Comparison of ENCODE assay signal across 28 mouse cellular contexts in the genomic region with DNA sequence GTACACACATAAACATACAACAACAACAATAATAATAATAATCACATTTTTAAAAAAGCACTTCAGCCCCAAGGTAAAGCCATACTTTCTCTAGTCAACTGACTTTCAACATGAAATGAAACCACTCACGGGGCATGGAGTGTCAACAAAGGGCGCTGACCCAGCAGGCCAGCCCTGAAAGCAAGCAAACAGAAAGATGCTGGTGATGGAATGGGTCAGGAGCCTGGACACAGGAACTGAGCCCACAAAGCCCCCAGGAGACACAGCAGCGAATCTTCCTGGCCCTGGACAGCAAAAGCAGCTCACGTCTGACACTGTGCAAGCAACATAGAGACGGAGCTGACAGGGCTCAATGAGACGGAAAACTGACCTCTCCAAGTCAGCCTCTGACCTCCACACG. TPM values are rescaled to one million over a fixed set of nuclear protein-coding genes. Genes with fewer than 3 reads are reported as not detected.
DNase-seq lines count a peak whose midpoint lies in the region; ATAC-seq and TF ChIP-seq lines count a peak whose summit lies in the region.
"Had no signal": no experiment of that assay in that cellular context is flagged by ENCODE, and none has a peak within 500 bp of the region (broad histone marks: within the 10 kb centered on the region; RNA-seq: fewer than 3 reads in every experiment).

No protein-coding gene starts in this region.

- peaks cover 6% of the 10 kb centered on the region; the same call in 1 of the 2 replicates for H3K36me3 ChIP-seq in forebrain, embryonic 15.5 days
- H3K36me3 ChIP-seq in forebrain, postnatal 0 days (ENCODE audit: insufficient read depth): peaks cover 21% of the 10 kb centered on the region
- H3K36me3 ChIP-seq in liver, embryonic 12.5 days: peaks cover 24% of the 10 kb centered on the region
- H3K36me3 ChIP-seq in neural tube, embryonic 13.5 days: peaks cover 22% of the 10 kb centered on the region
- peaks cover 15% of the 10 kb centered on the region for H3K36me3 ChIP-seq in neural tube, embryonic 15.5 days

- DNase-seq in forebrain, postnatal 0 days: no peak
- DNase-seq in liver: no peak
- DNase-seq in left cerebral cortex, postnatal 36 days (ENCODE audit: low spot score in 2 of 2): no peak
- DNase-seq: adrenal gland, postnatal 14 days; cerebellum, adult 11 months; cerebellum, adult 9-10 months; cerebellum, postnatal 36 days; embryo, embryonic 11 days; heart, adult 2 months; heart, postnatal 14 days; kidney, adult 18-20 months; kidney, postnatal 25 days; left cerebral cortex, postnatal 4 days; right cerebral cortex, postnatal 4 days; thymus, adult 18-20 months; thymus, postnatal 25 days had no signal

- no peak for TF ChIP-seq CTCF in forebrain, postnatal 0 days (IDR thresholded peaks at IDR 0.05; ENCODE audit: low read depth)

- peaks cover 76% of the 10 kb centered on the region for H3K4me1 ChIP-seq in forebrain, embryonic 15.5 days
- H3K4me1 ChIP-seq in forebrain, postnatal 0 days (ENCODE audit: insufficient read depth): peaks cover 14% of the 10 kb centered on the region; the same call in 1 of the 2 replicates
- H3K4me1 ChIP-seq in liver, embryonic 12.5 days: peaks cover 70% of the 10 kb centered on the region
- peaks cover 78% of the 10 kb centered on the region for H3K4me1 ChIP-seq in neural tube, embryonic 13.5 days (replicated peaks)
- H3K4me1 ChIP-seq in neural tube, embryonic 15.5 days: peaks cover 64% of the 10 kb centered on the region

- H3K27ac ChIP-seq in forebrain, embryonic 15.5 days (replicated peaks): 0 out of 2 replicates have a peak overlapping the region, but pooled peaks have one; percentile 20
- no peak overlapping the region for H3K27ac ChIP-seq in forebrain, postnatal 0 days (ENCODE audit: low read depth, low read length)
- H3K27ac ChIP-seq in liver, embryonic 12.5 days: 0 out of 2 replicates have a peak overlapping the region, but pooled peaks have one; percentile 33
- peak overlapping the region; percentile 15; the same call in 1 of the 2 replicates for H3K27ac ChIP-seq in neural tube, embryonic 13.5 days (replicated peaks)
- no peak overlapping the region for H3K27ac ChIP-seq in neural tube, embryonic 15.5 days (replicated peaks)
- H3K27ac ChIP-seq: embryonic facial prominence, embryonic 12.5 days; heart, adult 2 months; hindbrain, embryonic 15.5 days; kidney, embryonic 15.5 days; layer of hippocampus, adult 2 months; lung, embryonic 15.5 days; stomach, postnatal 0 days had no signal

- 82% methylated on average over 7 of the region's 7 CpGs for WGBS in forebrain, embryonic 15.5 days
- WGBS in forebrain, postnatal 0 days: 82% methylated on average over 7 of the region's 7 CpGs
- 71% methylated on average over 7 of the region's 7 CpGs for WGBS in liver, embryonic 12.5 days (ENCODE audit: insufficient replicate concordance)
- WGBS in neural tube, embryonic 13.5 days: 52% methylated on average over 7 of the region's 7 CpGs
- 60% methylated on average over 7 of the region's 7 CpGs for WGBS in neural tube, embryonic 15.5 days

- H3K27me3 ChIP-seq in forebrain, embryonic 15.5 days: no peaks in the 10 kb centered on the region
- H3K27me3 ChIP-seq in forebrain, postnatal 0 days (ENCODE audit: insufficient read depth, low read length): no peaks in the 10 kb centered on the region
- H3K27me3 ChIP-seq in liver, embryonic 12.5 days (replicated peaks): no peaks in the 10 kb centered on the region
- H3K27me3 ChIP-seq in neural tube, embryonic 13.5 days: no peaks in the 10 kb centered on the region
- H3K27me3 ChIP-seq in neural tube, embryonic 15.5 days (replicated peaks): no peaks in the 10 kb centered on the region
- H3K27me3 ChIP-seq: embryonic facial prominence, embryonic 12.5 days; hindbrain, embryonic 15.5 days; kidney, embryonic 15.5 days; lung, embryonic 15.5 days; midbrain, embryonic 12.5 days had no signal

- ATAC-seq in forebrain, embryonic 15.5 days (replicated peaks): no peak
- no peak for ATAC-seq in forebrain, postnatal 0 days
- ATAC-seq in liver, embryonic 12.5 days: no peak
- no peak for ATAC-seq in neural tube, embryonic 13.5 days (ENCODE audit: low read depth)
- no peak for ATAC-seq in neural tube, embryonic 15.5 days (ENCODE audit: low FRiP score)
- ATAC-seq: CD4-positive, CD25-positive, alpha-beta regulatory T cell, adult 4 months had no signal

- no peak overlapping the region for H3K4me2 ChIP-seq in forebrain, embryonic 15.5 days (replicated peaks)
- no peak overlapping the region for H3K4me2 ChIP-seq in forebrain, postnatal 0 days (ENCODE audit: low read depth)
- H3K4me2 ChIP-seq in liver, embryonic 12.5 days: peak overlapping the region; percentile 5; the same call in 1 of the 2 replicates
- H3K4me2 ChIP-seq in neural tube, embryonic 13.5 days: no peak overlapping the region
- no peak overlapping the region for H3K4me2 ChIP-seq in neural tube, embryonic 15.5 days
- H3K4me2 ChIP-seq: embryonic facial prominence, embryonic 12.5 days; hindbrain, embryonic 15.5 days; kidney, embryonic 15.5 days; lung, embryonic 15.5 days; midbrain, embryonic 12.5 days had no signal

- intact Hi-C loops in left cerebral cortex, postnatal 36 days (cut with DNase I): no loop called here

- no peak overlapping the region for H3K9ac ChIP-seq in forebrain, embryonic 15.5 days (replicated peaks)
- no peak overlapping the region for H3K9ac ChIP-seq in forebrain, postnatal 0 days
- H3K9ac ChIP-seq in liver, embryonic 12.5 days: no peak overlapping the region
- peak overlapping the region; percentile 34; the same call in 1 of the 2 replicates for H3K9ac ChIP-seq in neural tube, embryonic 13.5 days
- no peak overlapping the region for H3K9ac ChIP-seq in neural tube, embryonic 15.5 days (replicated peaks)
- H3K9ac ChIP-seq: embryonic facial prominence, embryonic 12.5 days; hindbrain, embryonic 15.5 days; kidney, embryonic 15.5 days; lung, embryonic 15.5 days; midbrain, embryonic 12.5 days had no signal

- H3K9me3 ChIP-seq in forebrain, embryonic 15.5 days: no peaks in the 10 kb centered on the region
- no peaks in the 10 kb centered on the region for H3K9me3 ChIP-seq in forebrain, postnatal 0 days (ENCODE audit: low read length)
- H3K9me3 ChIP-seq in liver, embryonic 12.5 days (replicated peaks): no peaks in the 10 kb centered on the region
- H3K9me3 ChIP-seq in neural tube, embryonic 13.5 days: no peaks in the 10 kb centered on the region
- no peaks in the 10 kb centered on the region for H3K9me3 ChIP-seq in neural tube, embryonic 15.5 days (replicated peaks)
- H3K9me3 ChIP-seq: embryonic facial prominence, embryonic 12.5 days; hindbrain, embryonic 15.5 days; kidney, embryonic 15.5 days; lung, embryonic 15.5 days; midbrain, embryonic 12.5 days had no signal

- H3K4me3 ChIP-seq in forebrain, embryonic 15.5 days: no peak overlapping the region
- no peak overlapping the region for H3K4me3 ChIP-seq in forebrain, postnatal 0 days (ENCODE audit: low read depth, low read length)
- H3K4me3 ChIP-seq in liver, embryonic 12.5 days: no peak overlapping the region
- H3K4me3 ChIP-seq in neural tube, embryonic 13.5 days: no peak overlapping the region
- H3K4me3 ChIP-seq in neural tube, embryonic 15.5 days (replicated peaks): no peak overlapping the region
- H3K4me3 ChIP-seq: embryonic facial prominence, embryonic 12.5 days; heart, adult 2 months; hindbrain, embryonic 15.5 days; kidney, embryonic 15.5 days; layer of hippocampus, adult 2 months; lung, embryonic 15.5 days; midbrain, embryonic 12.5 days had no signal

RNA-seq across cellular contexts. Expression of a gene that starts 23.8 kb away (rescaled TPM):
- 221 and 224 TPM in 2 replicates for polyA plus RNA-seq in forebrain, embryonic 15.5 days (2015; fragmentation: Nextera tagmentation; extraction: Ambion mirVana)
- 159 and 178 TPM in 2 replicates for total RNA-seq in forebrain, postnatal 0 days (2014; rRNA removed)
- polyA plus RNA-seq in forebrain, postnatal 0 days (2015; fragmentation: Nextera tagmentation; extraction: Ambion mirVana): 148 and 167 TPM in 2 replicates
- 78.7 and 78.8 TPM in 2 replicates for polyA plus RNA-seq in liver, embryonic 12.5 days (2016; fragmentation: Nextera tagmentation; extraction: Ambion mirVana)
- polyA plus RNA-seq in neural tube, embryonic 13.5 days (2015; fragmentation: Nextera tagmentation; extraction: Ambion mirVana): 183 and 200 TPM in 2 replicates
- 160 and 162 TPM in 2 replicates for polyA plus RNA-seq in neural tube, embryonic 15.5 days (2015; fragmentation: Nextera tagmentation; extraction: Ambion mirVana)
- total RNA-seq in left cerebral cortex, postnatal 36 days (2021): 10 to 100 TPM; 73.7 to 87.8 TPM

RNA-seq across cellular contexts. Expression of a gene that starts 52.3 kb away (rescaled TPM):
- polyA plus RNA-seq in forebrain, embryonic 15.5 days (2015; fragmentation: Nextera tagmentation; extraction: Ambion mirVana): 1.8 TPM in 2 replicates
- 1.1 and 1.3 TPM in 2 replicates for total RNA-seq in forebrain, postnatal 0 days (2014; rRNA removed)
- 1.8 and 2.4 TPM in 2 replicates for polyA plus RNA-seq in forebrain, postnatal 0 days (2015; fragmentation: Nextera tagmentation; extraction: Ambion mirVana)
- polyA plus RNA-seq in liver, embryonic 12.5 days (2016; fragmentation: Nextera tagmentation; extraction: Ambion mirVana): 10.8 and 11.6 TPM in 2 replicates
- polyA plus RNA-seq in neural tube, embryonic 13.5 days (2015; fragmentation: Nextera tagmentation; extraction: Ambion mirVana): 1.9 and 2.5 TPM in 2 replicates
- 2.3 and 27.7 TPM in 2 replicates for polyA plus RNA-seq in neural tube, embryonic 15.5 days (2015; fragmentation: Nextera tagmentation; extraction: Ambion mirVana)
- 10 to 100 TPM; 29.3 to 32.2 TPM for total RNA-seq in left cerebral cortex, postnatal 36 days (2021)

Comparison
In these comparisons a context has a peak if more than half of its experiments do, and no peak if none do; other contexts are left out.
1. H3K27ac ChIP-seq: peak in forebrain, embryonic 15.5 days (single experiment), liver, embryonic 12.5 days (single experiment) and neural tube, embryonic 13.5 days (single experiment); none in forebrain, postnatal 0 days (single experiment) and neural tube, embryonic 15.5 days (single experiment).